13 mouse cellular contexts compared by ENCODE assay signal in the genomic region with DNA sequence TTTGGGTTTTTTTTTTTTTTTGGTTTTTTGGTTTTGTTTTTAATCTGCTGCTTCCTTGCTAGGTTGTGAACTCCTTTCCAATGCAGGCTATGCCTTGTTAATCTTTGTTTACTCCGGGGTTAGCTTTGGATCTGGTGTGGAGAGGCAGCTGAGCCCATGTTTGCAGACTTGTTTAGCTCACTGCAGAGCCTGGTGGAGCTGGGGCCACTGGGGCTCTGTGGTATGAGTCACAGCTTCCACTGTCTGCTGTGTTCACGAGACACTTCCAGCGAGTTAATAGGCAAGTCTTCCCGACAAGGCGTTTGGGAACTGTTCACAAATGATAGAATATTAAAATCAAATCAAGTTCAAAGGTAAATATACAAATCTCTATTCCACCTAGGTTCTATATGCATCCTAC. TPM values are rescaled to one million over a fixed set of nuclear protein-coding genes. Genes with fewer than 3 reads are reported as not detected.
DNase-seq lines count a peak whose midpoint lies in the region; ATAC-seq and TF ChIP-seq lines count a peak whose summit lies in the region.
"Had no signal": no experiment of that assay in that cellular context is flagged by ENCODE, and none has a peak within 500 bp of the region (broad histone marks: within the 10 kb centered on the region; RNA-seq: fewer than 3 reads in every experiment).

No protein-coding gene starts in this region.

- H3K4me3 ChIP-seq in lung, embryonic 16.5 days (ENCODE audit: low read length), result no peak overlapping the region
- H3K4me3 ChIP-seq in lung, adult 2 months (replicated peaks; ENCODE audit: extremely low read depth, low read depth, low read length), result no peak overlapping the region
- H3K4me3 ChIP-seq in heart, embryonic 10.5 days, result no peak overlapping the region
- H3K4me3 ChIP-seq: forebrain, embryonic 10.5 days; heart, embryonic 15.5 days had no signal

- whole genome bisulfite sequencing in lung, embryonic 16.5 days, result 5% methylated on average over 5 of the region's 5 CpGs
- WGBS in lung, adult 2 months, result 12% methylated on average over 5 of the region's 5 CpGs
- WGBS in heart, embryonic 10.5 days, result 7% methylated on average over 5 of the region's 5 CpGs

- ATAC-seq in frontal cortex, adult (ENCODE audit: low TSS enrichment), result peak; percentile 42; the same call in 1 of the 2 replicates
- ATAC-seq in lung, embryonic 16.5 days (ENCODE audit: low read depth), result peak; percentile 32; the same call in 1 of the 2 replicates

- H3K4me1 ChIP-seq in lung, embryonic 16.5 days (replicated peaks; ENCODE audit: control insufficient read depth, insufficient read depth, low read length), result peaks cover 7% of the 10 kb centered on the region
- H3K4me1 ChIP-seq in lung, adult 2 months (ENCODE audit: control insufficient read depth, insufficient read depth, low read length), result no peaks in the 10 kb centered on the region
- peaks cover 36% of the 10 kb centered on the region for H3K4me1 ChIP-seq in heart, embryonic 10.5 days

- no peaks in the 10 kb centered on the region for H3K27me3 ChIP-seq in lung, embryonic 16.5 days (ENCODE audit: control insufficient read depth, insufficient read depth, low read depth, low read length)
- 0 out of 2 replicates have a peak, but pooled peaks cover 4% of the 10 kb centered on the region for H3K27me3 ChIP-seq in heart, embryonic 10.5 days (ENCODE audit: insufficient read depth, poor library complexity, severe bottlenecking)
- H3K27me3 ChIP-seq: heart, embryonic 15.5 days had no signal

- no peak for TF ChIP-seq CTCF in lung, adult 2 months (IDR thresholded peaks at IDR 0.05; ENCODE audit: insufficient read depth, low read length)

- no peaks in the 10 kb centered on the region for H3K9me3 ChIP-seq in lung, embryonic 16.5 days (ENCODE audit: control insufficient read depth, low read length)
- no peaks in the 10 kb centered on the region for H3K9me3 ChIP-seq in heart, embryonic 10.5 days
- H3K9me3 ChIP-seq: forebrain, embryonic 10.5 days; heart, embryonic 15.5 days had no signal

- H3K9ac ChIP-seq in lung, embryonic 16.5 days (ENCODE audit: low read length), result no peak overlapping the region
- H3K9ac ChIP-seq: heart, embryonic 15.5 days had no signal

- no peak overlapping the region for H3K4me2 ChIP-seq in lung, embryonic 16.5 days (ENCODE audit: low read depth, low read length)
- H3K4me2 ChIP-seq: heart, embryonic 15.5 days had no signal

- no peak for DNase-seq in frontal cortex, postnatal 14 days (ENCODE audit: low spot score in 2 of 2)
- no peak for DNase-seq in lung, adult 2 months
- DNase-seq in heart, embryonic 10.5 days (ENCODE audit: low spot score), result no peak
- DNase-seq in lung, postnatal 4 days, result peak; percentile 18 to 36
- DNase-seq in testis, postnatal 10 days (ENCODE audit: low spot score), result no peak
- DNase-seq in urinary bladder, postnatal 10 days (ENCODE audit: low spot score), result no peak
- DNase-seq: kidney, postnatal 36 days; retina, postnatal 1 day; thymus, adult 18-20 months had no signal

- H3K27ac ChIP-seq in lung, embryonic 16.5 days (ENCODE audit: low read length), result no peak overlapping the region
- H3K27ac ChIP-seq in heart, embryonic 10.5 days, result peak overlapping the region; percentile 69
- H3K27ac ChIP-seq: heart, embryonic 15.5 days had no signal

- no peak for TF ChIP-seq POLR2A in lung, adult 2 months (IDR thresholded peaks at IDR 0.05; ENCODE audit: borderline replicate concordance, extremely low read depth, low read depth, low read length)

- no peaks in the 10 kb centered on the region for H3K36me3 ChIP-seq in lung, embryonic 16.5 days (ENCODE audit: control insufficient read depth, insufficient read depth, low read length)
- no peaks in the 10 kb centered on the region for H3K36me3 ChIP-seq in heart, embryonic 10.5 days
- H3K36me3 ChIP-seq: forebrain, embryonic 10.5 days; heart, embryonic 15.5 days had no signal

RNA-seq across cellular contexts. Expression of gene Sel1l3, which starts 22.4 kb away (rescaled TPM):
- 5.0 and 5.8 TPM in 2 replicates for polyA plus RNA-seq in lung, embryonic 16.5 days (2015; fragmentation: Nextera tagmentation; extraction: Ambion mirVana)
- 2.1 and 2.4 TPM in 2 replicates for polyA plus RNA-seq in lung, adult 2 months (2012; rRNA removed)
- 1.7 and 1.9 TPM in 2 replicates for polyA plus RNA-seq in heart, embryonic 10.5 days (2016; fragmentation: Nextera tagmentation; extraction: Ambion mirVana)

RNA-seq across cellular contexts. Expression of gene Smim20, which starts 30.7 kb away (rescaled TPM):
- 86.5 and 92.7 TPM in 2 replicates for polyA plus RNA-seq in lung, embryonic 16.5 days (2015; fragmentation: Nextera tagmentation; extraction: Ambion mirVana)
- polyA plus RNA-seq in lung, adult 2 months (2012; rRNA removed), result 27.9 and 49.9 TPM in 2 replicates
- 104 and 164 TPM in 2 replicates for polyA plus RNA-seq in heart, embryonic 10.5 days (2016; fragmentation: Nextera tagmentation; extraction: Ambion mirVana)

Comparison
In these comparisons a context has a peak if more than half of its experiments do, and no peak if none do; other contexts are left out.
1. DNase-seq: peak in lung, postnatal 4 days (2 of 2); none in frontal cortex, postnatal 14 days (0 of 2), lung, adult 2 months (single experiment), heart, embryonic 10.5 days (single experiment), testis, postnatal 10 days (single experiment) and urinary bladder, postnatal 10 days (single experiment).